Mouse (Mus musculus): Measurements from ENCODE around the gene Nkx2-2. TPM values are rescaled to one million over a fixed set of nuclear protein-coding genes. Genes with fewer than 3 reads are reported as not detected.

Nkx2-2 gene
- total and polyA plus RNA-seq, 3 experiments, result not detected

GRCm38 (mm10) chr2:147178091-147179059 lies 15.7 kb downstream of the Nkx2-2 start:
- dilution Hi-C loops (cut with MboI; ENCODE audit: extremely low pct_ligation_motif_present, extremely low pct_unique_long_range_greater_than_20kb, low sequenced_read_pairs) (no loop called here), in situ Hi-C loops (cut with MboI; ENCODE audit: low pct_ligation_motif_present, low pct_unique_long_range_greater_than_20kb, low sequenced_read_pairs) (loop anchor here (5.0 to 10.0 kb wide), 2 partner anchors 221 to 564 kb away; no protein-coding TSS in a partner anchor)
- Histone ChIP-seq H3K4me3 (replicated peaks in 1 of 3; ENCODE audit: low read depth in 2 of 3, low read length in 2 of 3, poor library complexity in 1 of 3) (peak overlapping the region; percentile 45 to 64 (median 63)), H3K27ac (ENCODE audit: insufficient read depth, low read depth) (no peak overlapping the region), H3K79me2 (replicated peaks; ENCODE audit: control insufficient read depth, extremely low read depth, insufficient read depth, poor library complexity, severe bottlenecking) (no peaks in the 10 kb centered on the region), H3K36me3 (replicated peaks in 1 of 2; ENCODE audit: control insufficient read depth in 1 of 2, insufficient read depth in 1 of 2, low read length in 1 of 2) (no peaks in the 10 kb centered on the region), H3K4me2 (ENCODE audit: insufficient read depth, low read depth, poor library complexity, severe bottlenecking) (peak overlapping the region; percentile 78), H3K9ac (ENCODE audit: insufficient read depth, low read depth) (peak overlapping the region; percentile 43), H3K9me3 (replicated peaks; ENCODE audit: low read length) (no peaks in the 10 kb centered on the region), H3K4me1 (ENCODE audit: control insufficient read depth in 1 of 2, insufficient read depth in 2 of 2) (no peaks in the 10 kb centered on the region), H3K27me3 (replicated peaks) (peaks cover 3% of the 10 kb centered on the region)
- peak; percentile 87 for DNase-seq (ENCODE audit: extremely low read depth)
- TF ChIP-seq MAX (IDR thresholded peaks at IDR 0.05; ENCODE audit: low read length), result peak; percentile 88
- TF ChIP-seq POLR2A (IDR thresholded peaks at IDR 0.05; ENCODE audit: low read depth, low read length), result peak; percentile 22; the same call in 1 of the 2 replicates
- TF ChIP-seq IRF4 (IDR thresholded peaks at IDR 0.05; ENCODE audit: low read depth, low read length), result no peak
- 0 out of 2 replicates have a peak, but pooled peaks have one; percentile 35 for TF ChIP-seq NELFE (IDR thresholded peaks at IDR 0.05; ENCODE audit: low read depth, low read length)
- TF ChIP-seq USF1 (IDR thresholded peaks at IDR 0.05; ENCODE audit: low read depth, low read length), result peak; percentile 71
- peak; percentile 55 for TF ChIP-seq SMC3 (IDR thresholded peaks at IDR 0.05; ENCODE audit: low read depth, low read length)
- TF ChIP-seq CTCF (conservative IDR thresholded peaks at IDR 0.05 in 1 of 2, IDR thresholded peaks at IDR 0.05 in 1 of 2; ENCODE audit: low read depth in 2 of 2, low read length in 2 of 2), result peak; percentile 76 to 82
- peak; percentile 95 for TF ChIP-seq MYC (IDR thresholded peaks at IDR 0.05; ENCODE audit: low read depth, low read length)
- no peak for TF ChIP-seq ZMIZ1 (IDR thresholded peaks at IDR 0.05; ENCODE audit: low read depth, low read length)
- peak; percentile 52 for TF ChIP-seq USF2 (conservative IDR thresholded peaks at IDR 0.05; ENCODE audit: low read depth, low read length)
- TF ChIP-seq SIN3A (IDR thresholded peaks at IDR 0.05; ENCODE audit: low read length), result peak; percentile 74; the same call in 1 of the 2 replicates
- no peak for TF ChIP-seq KAT2A (IDR thresholded peaks at IDR 0.05; ENCODE audit: insufficient replicate concordance, low read length)
- TF ChIP-seq TCF12 (IDR thresholded peaks at IDR 0.05; ENCODE audit: low read depth, low read length), result peak; percentile 48
- no peak for TF ChIP-seq RCOR1 (conservative IDR thresholded peaks at IDR 0.05; ENCODE audit: low read depth, low read length)
- TF ChIP-seq ETS1 (conservative IDR thresholded peaks at IDR 0.05; ENCODE audit: low read depth, low read length), result no peak
- TF ChIP-seq JUND (conservative IDR thresholded peaks at IDR 0.05; ENCODE audit: low read depth, low read length), result no peak
- peak; percentile 54 for TF ChIP-seq RAD21 (IDR thresholded peaks at IDR 0.05; ENCODE audit: low read depth, low read length)
- no peak for TF ChIP-seq UBTF (IDR thresholded peaks at IDR 0.05; ENCODE audit: low read depth, low read length)
- no peak for TF ChIP-seq ZC3H11A (IDR thresholded peaks at IDR 0.05; ENCODE audit: low read depth, low read length)
- TF ChIP-seq CHD2 (IDR thresholded peaks at IDR 0.05; ENCODE audit: low read length), result no peak
- TF ChIP-seq TBP (conservative IDR thresholded peaks at IDR 0.05; ENCODE audit: low read depth, low read length), result no peak
- peak; percentile 83 for TF ChIP-seq MXI1 (IDR thresholded peaks at IDR 0.05; ENCODE audit: low read depth, low read length)
- no peak for TF ChIP-seq JUN (IDR thresholded peaks at IDR 0.05; ENCODE audit: insufficient read depth, low read depth, low read length)
